Mouse (Mus musculus) neural tube, embryonic 14.5 days (tissue): ENCODE results near the gene Ncan. TPM values are rescaled to one million over a fixed set of nuclear protein-coding genes. Genes with fewer than 3 reads are reported as not detected.
A peak's percentile ranks its signal among the peaks of the same experiment; 100 is the strongest.

ENCODE experiments used
- ATAC-seq: fragments of 200-750 bp; cut with Nextera tagmentation; 2 replicates; pipeline ENCODE4 v1.8.0; 2017; ENCODE audit warnings: low read depth, mild to moderate bottlenecking, moderate TSS enrichment, moderate library complexity
- H3K27ac ChIP-seq: fragments of 300-500 bp; sonication (generic); 2 replicates; pipeline ENCODE4 v1.5.1; 2014; ENCODE audit warnings: low read depth, mild to moderate bottlenecking, control low read depth, low read length, moderate library complexity, mixed read lengths
- H3K27me3 ChIP-seq: fragments of 300-500 bp; sonication (generic); 2 replicates; pipeline ENCODE4 v1.6.1; 2014; ENCODE audit warnings: low read length; ENCODE audit not compliant: control insufficient read depth, insufficient read depth
- H3K36me3 ChIP-seq: fragments of 300-500 bp; sonication (generic); 2 replicates; pipeline ENCODE4 v1.6.1; 2014; ENCODE audit warnings: low read length, mixed read lengths; ENCODE audit not compliant: control insufficient read depth, insufficient read depth
- H3K4me1 ChIP-seq: fragments of 300-500 bp; sonication (generic); 2 replicates; pipeline ENCODE4 v1.6.1; 2014; ENCODE audit warnings: low read length; ENCODE audit not compliant: control insufficient read depth, insufficient read depth
- H3K4me2 ChIP-seq: fragments of 300-500 bp; sonication (generic); 2 replicates; pipeline ENCODE4 v1.6.1; 2014; ENCODE audit warnings: mild to moderate bottlenecking, low read depth, low read length, control low read depth
- H3K4me3 ChIP-seq: fragments of 300-500 bp; sonication (generic); 2 replicates; pipeline ENCODE4 v1.5.1; 2014; ENCODE audit warnings: low read depth, low read length, control low read depth, mixed read lengths
- H3K9ac ChIP-seq: fragments of 300-500 bp; sonication (generic); replicated peaks from 2 replicates; pipeline ENCODE4 v1.6.1; 2014; ENCODE audit warnings: low read depth, mild to moderate bottlenecking, control low read depth, low read length, mixed read lengths
- H3K9me3 ChIP-seq: fragments of 300-500 bp; sonication (generic); 2 replicates; pipeline ENCODE4 v1.6.1; 2016; ENCODE audit warnings: low read length; ENCODE audit not compliant: control insufficient read depth
- WGBS: fragments of 180-500 bp; shearing (Covaris S2); extraction: QIAGEN DNeasy Blood & Tissue Kit; methylation state at CpG from one replicate; pipeline ENCODE4 v1.1.7; 2014; 5-methylcytosine and 5-hydroxymethylcytosine counted together
- polyA plus RNA-seq: library from polyadenylated mRNA; unstranded; fragments of >200 nt; fragmentation: Nextera tagmentation; extraction: Ambion mirVana; gene quantifications from 2 replicates; pipeline ENCODE4 v1.2.1, GENCODE M21; 2014

The Ncan gene
- polyA plus RNA-seq, 1 experiment from 2014 or later, result 176 TPM

GRCm38 (mm10) chr8:70117611-70118010, 3.1 kb downstream of the Ncan start:
- Histone ChIP-seq H3K36me3 (peaks cover 21% of the 10 kb centered on the region; the same call in 1 of the 2 replicates), H3K27me3 (no peaks in the 10 kb centered on the region), H3K27ac (no peak overlapping the region), H3K4me3 (no peak overlapping the region), H3K4me2 (peak overlapping the region; percentile 88), H3K4me1 (peaks cover 23% of the 10 kb centered on the region), H3K9ac (peak overlapping the region; percentile 17; the same call in 1 of the 2 replicates), H3K9me3 (no peaks in the 10 kb centered on the region)
- WGBS, result 9% methylated on average over 9 of the region's 9 CpGs
- no peak for ATAC-seq

DNA sequence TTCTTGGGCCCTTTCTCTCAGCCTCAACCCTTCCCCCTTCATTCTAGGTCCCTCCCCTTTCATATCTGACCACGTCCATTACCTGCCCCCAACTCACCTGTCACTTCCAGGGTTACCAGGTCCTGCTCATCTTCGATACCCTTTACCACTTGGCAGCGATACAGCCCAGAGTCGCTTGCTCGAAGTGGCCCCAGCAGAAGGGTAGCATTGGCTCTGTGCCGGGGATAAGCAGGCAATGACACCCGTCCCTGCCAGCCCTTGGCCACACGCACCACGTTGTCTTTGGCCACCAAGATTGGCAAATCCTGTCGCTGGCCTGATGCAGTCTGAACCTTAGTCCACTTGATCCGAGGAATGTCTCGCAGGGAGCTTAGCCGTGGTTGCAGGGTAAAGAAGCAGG, 5.8 kb downstream of the Ncan start:
- Histone ChIP-seq H3K27me3 (no peaks in the 10 kb centered on the region), H3K36me3 (peaks cover 46% of the 10 kb centered on the region), H3K4me1 (peaks cover 23% of the 10 kb centered on the region), H3K4me2 (no peak overlapping the region), H3K9me3 (no peaks in the 10 kb centered on the region), H3K27ac (no peak overlapping the region), H3K9ac (no peak overlapping the region), H3K4me3 (no peak overlapping the region)
- WGBS, result 74% methylated on average over 13 of the region's 13 CpGs
- ATAC-seq, result no peak

DNA sequence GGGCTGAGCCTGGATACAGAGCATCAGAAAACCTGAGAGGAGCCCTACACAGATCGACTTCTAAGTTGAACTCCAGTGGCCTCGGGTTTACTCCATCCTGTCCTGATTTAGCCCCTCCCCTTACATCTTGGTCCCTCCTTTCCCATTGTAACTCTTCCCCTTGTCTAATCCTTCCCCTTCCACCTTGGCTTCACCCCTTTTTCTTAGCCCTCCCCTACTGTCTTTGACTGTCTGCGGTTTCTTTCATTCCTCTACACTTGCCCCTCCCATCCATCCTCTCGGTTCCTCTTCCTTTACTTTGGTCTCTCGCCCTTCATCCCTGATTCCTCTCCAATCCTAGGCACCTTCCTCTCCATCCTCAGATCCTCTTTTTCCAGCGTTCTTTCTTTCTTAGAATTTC, 6.2 kb downstream of the Ncan start:
- H3K27me3 ChIP-seq, result no peaks in the 10 kb centered on the region
- H3K9me3 ChIP-seq, result no peaks in the 10 kb centered on the region
- no peak overlapping the region for H3K4me3 ChIP-seq
- no peak overlapping the region for H3K9ac ChIP-seq
- H3K36me3 ChIP-seq, result peaks cover 50% of the 10 kb centered on the region
- no peak for ATAC-seq
- no peak overlapping the region for H3K27ac ChIP-seq
- H3K4me1 ChIP-seq, result peaks cover 23% of the 10 kb centered on the region
- WGBS, result 24% methylated on average over 6 of the region's 6 CpGs
- H3K4me2 ChIP-seq, result no peak overlapping the region

GRCm38 (mm10) chr8:70112401-70113016, 8.2 kb downstream of the Ncan start:
- no peak overlapping the region for H3K4me3 ChIP-seq
- no peak overlapping the region for H3K9ac ChIP-seq
- no peaks in the 10 kb centered on the region for H3K9me3 ChIP-seq
- no peak overlapping the region for H3K4me2 ChIP-seq
- peaks cover 65% of the 10 kb centered on the region for H3K36me3 ChIP-seq
- 8% methylated on average over 43 of the region's 43 CpGs for WGBS
- ATAC-seq, result no peak; the same call in 1 of the 2 replicates
- H3K4me1 ChIP-seq, result peaks cover 10% of the 10 kb centered on the region
- H3K27me3 ChIP-seq, result no peaks in the 10 kb centered on the region
- no peak overlapping the region for H3K27ac ChIP-seq

DNA sequence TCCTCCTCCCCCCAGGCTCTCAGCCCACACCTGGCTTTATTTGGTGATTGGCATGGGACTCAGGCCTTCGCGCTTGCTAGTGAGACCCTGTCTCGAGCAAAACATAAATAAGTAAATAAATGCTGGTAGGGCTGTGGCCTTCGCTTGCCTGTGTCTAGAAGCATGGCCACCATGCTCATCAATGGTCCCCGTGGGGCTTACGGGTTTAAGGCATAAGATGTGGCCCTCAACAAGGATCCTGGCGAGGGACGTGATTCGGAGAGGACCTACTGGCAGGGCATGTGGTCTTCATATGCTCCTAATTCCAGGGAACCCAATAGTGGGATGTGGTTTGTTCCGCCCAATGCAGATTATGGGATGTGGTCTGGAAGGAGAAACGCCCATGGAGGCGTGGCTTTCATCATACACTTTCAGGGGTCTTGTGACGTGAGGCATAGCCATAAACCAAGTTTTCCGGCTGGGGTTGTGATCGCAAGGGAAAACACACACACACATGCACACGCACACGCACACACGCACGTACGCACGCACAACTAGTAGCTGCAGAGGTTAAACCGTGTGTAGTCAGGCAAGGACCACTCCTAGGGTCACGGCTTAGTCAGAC, 9.4 kb downstream of the Ncan start:
- peaks cover 78% of the 10 kb centered on the region for H3K36me3 ChIP-seq
- H3K27ac ChIP-seq, result no peak overlapping the region
- no peaks in the 10 kb centered on the region for H3K27me3 ChIP-seq
- ATAC-seq, result no peak; the same call in 1 of the 2 replicates
- H3K4me2 ChIP-seq, result no peak overlapping the region
- WGBS, result 56% methylated on average over 23 of the region's 23 CpGs
- H3K9me3 ChIP-seq, result no peaks in the 10 kb centered on the region
- no peak overlapping the region for H3K9ac ChIP-seq
- H3K4me1 ChIP-seq, result no peaks in the 10 kb centered on the region
- H3K4me3 ChIP-seq, result no peak overlapping the region

DNA sequence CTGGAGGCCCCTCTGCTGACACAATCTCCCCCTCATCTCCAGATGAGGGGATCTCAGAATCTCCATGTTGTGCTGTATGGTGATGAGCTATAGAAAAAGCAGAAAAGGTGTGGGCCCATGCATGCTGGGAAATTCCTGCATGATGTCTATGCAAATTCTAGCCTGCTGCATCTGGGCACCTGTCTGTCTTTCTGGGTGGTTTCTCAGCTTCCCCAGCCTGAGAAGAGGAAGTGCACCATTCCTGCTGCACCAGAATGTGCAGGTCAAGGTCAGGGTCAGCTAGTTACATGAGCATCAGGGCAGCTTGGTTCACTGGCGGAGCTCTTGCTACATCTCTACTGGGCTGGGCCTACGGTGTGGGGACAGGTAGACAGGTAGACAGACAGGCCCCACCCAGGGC, 10.2 kb downstream of the Ncan start:
- no peak for ATAC-seq
- Histone ChIP-seq H3K4me1 (no peaks in the 10 kb centered on the region), H3K27me3 (no peaks in the 10 kb centered on the region), H3K4me3 (no peak overlapping the region), H3K27ac (no peak overlapping the region), H3K36me3 (peaks cover 79% of the 10 kb centered on the region), H3K9ac (no peak overlapping the region), H3K4me2 (no peak overlapping the region), H3K9me3 (no peaks in the 10 kb centered on the region)
- 86% methylated on average over 2 of the region's 2 CpGs for WGBS

GRCm38 (mm10) chr8:70104922-70105321, 15.8 kb downstream of the Ncan start:
- Histone ChIP-seq H3K9me3 (no peaks in the 10 kb centered on the region), H3K27me3 (no peaks in the 10 kb centered on the region), H3K4me1 (no peaks in the 10 kb centered on the region), H3K4me2 (no peak overlapping the region), H3K9ac (no peak overlapping the region), H3K36me3 (peaks cover 76% of the 10 kb centered on the region), H3K4me3 (no peak overlapping the region), H3K27ac (no peak overlapping the region)
- ATAC-seq, result no peak
- 84% methylated on average over 7 of the region's 7 CpGs for WGBS

- Histone ChIP-seq H3K36me3 (peaks cover 76% of the 10 kb centered on the region), H3K9me3 (no peaks in the 10 kb centered on the region), H3K27ac (no peak overlapping the region), H3K4me3 (no peak overlapping the region), H3K4me1 (no peaks in the 10 kb centered on the region), H3K27me3 (no peaks in the 10 kb centered on the region), H3K9ac (no peak overlapping the region), H3K4me2 (no peak overlapping the region)
- WGBS, result 14% methylated on average over 6 of the region's 6 CpGs
- peak; percentile 67; the same call in 1 of the 2 replicates for ATAC-seq
Observed at GRCm38 (mm10) chr8:70104506-70104905, 16.2 kb downstream of the Ncan start.

- no peak for ATAC-seq
- Histone ChIP-seq H3K9ac (no peak overlapping the region), H3K27ac (no peak overlapping the region), H3K9me3 (no peaks in the 10 kb centered on the region), H3K4me2 (no peak overlapping the region), H3K27me3 (no peaks in the 10 kb centered on the region), H3K4me3 (no peak overlapping the region), H3K36me3 (peaks cover 72% of the 10 kb centered on the region), H3K4me1 (no peaks in the 10 kb centered on the region)
- 92% methylated on average over 8 of the region's 8 CpGs for WGBS
Observed at GRCm38 (mm10) chr8:70100241-70100640, 20.4 kb downstream of the Ncan start.
